Mouse (Mus musculus): Measurements from ENCODE around the gene Ccdc73. TPM values are rescaled to one million over a fixed set of nuclear protein-coding genes. Genes with fewer than 3 reads are reported as not detected.
"Not testable (repeated sequence)": the region's sequence is repeated elsewhere in the genome, so short reads cannot be mapped to it uniquely, and the experiment has no call there.

The Ccdc73 gene
- polyA plus RNA-seq, 1 experiment from 2014 or later: 9.7 TPM

DNA sequence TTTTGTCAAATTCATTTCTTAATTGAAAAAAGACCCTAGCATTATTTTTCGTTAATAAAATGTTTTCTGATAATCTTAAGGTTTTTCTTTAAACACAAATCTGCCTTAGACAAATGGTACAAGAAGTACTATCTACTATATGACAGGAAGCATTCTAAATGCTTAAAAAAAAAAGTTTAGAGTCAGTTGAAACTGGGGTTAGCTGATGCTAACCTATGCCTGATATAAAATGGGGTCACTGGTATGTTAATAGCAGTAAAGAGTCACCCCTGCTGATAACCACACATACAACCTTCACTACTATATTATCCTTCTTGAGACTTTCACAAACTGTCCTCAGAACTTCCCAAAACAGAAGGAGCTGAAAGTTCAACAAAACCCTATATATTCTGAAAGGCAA, 151.9 kb downstream of the Ccdc73 start:
- Histone ChIP-seq H3K36me3 (replicated peaks) (no peaks in the 10 kb centered on the region), H3K9ac (no peak overlapping the region), H3K4me1 (peaks cover 16% of the 10 kb centered on the region), H3K9me3 (no peaks in the 10 kb centered on the region), H3K4me3 (replicated peaks) (no peak overlapping the region), H3K27ac (no peak overlapping the region), H3K4me2 (no peak overlapping the region), H3K27me3 (no peaks in the 10 kb centered on the region)
- WGBS: 91% methylated on average over 1 of the region's 1 CpGs
- no peak for ATAC-seq (ENCODE audit: low FRiP score)

DNA sequence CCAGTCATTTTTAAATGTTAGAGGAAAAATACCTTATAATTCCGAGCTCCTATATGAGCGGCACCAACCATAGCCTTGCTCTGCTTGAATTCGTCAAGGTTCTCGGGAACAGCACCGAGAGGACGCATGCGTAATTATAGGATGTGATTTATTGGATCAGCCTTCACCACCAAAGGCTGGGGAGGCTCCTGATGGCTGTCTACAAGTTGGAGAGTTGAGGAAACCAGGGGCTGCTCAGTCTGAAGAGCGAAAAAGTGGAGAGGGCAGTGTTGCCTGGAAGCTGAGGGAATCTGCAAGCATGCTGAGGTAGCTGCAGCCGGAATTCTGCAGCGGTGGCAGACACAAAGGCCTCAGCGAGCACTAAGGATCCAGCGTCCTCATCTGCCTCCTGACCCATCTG, 153.7 kb downstream of the Ccdc73 start:
- Histone ChIP-seq H3K4me1 (peaks cover 5% of the 10 kb centered on the region; the same call in 1 of the 2 replicates), H3K9me3 (no peaks in the 10 kb centered on the region), H3K9ac (no peak overlapping the region), H3K4me2 (no peak overlapping the region), H3K27me3 (no peaks in the 10 kb centered on the region), H3K4me3 (replicated peaks) (no peak overlapping the region), H3K36me3 (replicated peaks) (no peaks in the 10 kb centered on the region), H3K27ac (no peak overlapping the region)
- ATAC-seq (ENCODE audit: low FRiP score): no peak
- WGBS: 82% methylated on average over 12 of the region's 12 CpGs

DNA sequence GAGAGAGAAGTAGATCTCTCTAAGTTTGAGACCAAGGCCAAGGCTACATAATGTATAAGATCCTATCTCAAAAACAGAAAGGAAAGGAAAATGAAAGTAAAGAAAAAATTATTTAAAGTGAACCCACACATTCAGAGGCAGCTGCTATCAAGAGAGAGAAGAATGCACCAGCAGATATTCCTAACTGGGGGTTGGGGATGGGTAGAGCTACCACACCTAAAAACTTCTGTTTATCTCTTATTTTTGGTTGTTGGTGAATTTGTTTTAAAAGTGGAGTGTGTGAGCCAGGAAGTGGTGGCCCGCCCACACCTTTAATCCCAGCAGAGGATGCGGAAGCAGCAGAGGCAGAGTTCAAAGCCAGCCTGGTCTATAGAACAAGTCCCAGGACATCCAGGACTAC, 154.2 kb downstream of the Ccdc73 start:
- Histone ChIP-seq H3K27me3 (no peaks in the 10 kb centered on the region), H3K27ac (no peak overlapping the region), H3K4me3 (replicated peaks) (no peak overlapping the region), H3K9me3 (no peaks in the 10 kb centered on the region), H3K9ac (no peak overlapping the region), H3K4me2 (no peak overlapping the region), H3K4me1 (peaks cover 5% of the 10 kb centered on the region; the same call in 1 of the 2 replicates), H3K36me3 (replicated peaks) (no peaks in the 10 kb centered on the region)
- 90% methylated on average over 2 of the region's 2 CpGs for WGBS
- no peak for ATAC-seq (ENCODE audit: low FRiP score)

DNA sequence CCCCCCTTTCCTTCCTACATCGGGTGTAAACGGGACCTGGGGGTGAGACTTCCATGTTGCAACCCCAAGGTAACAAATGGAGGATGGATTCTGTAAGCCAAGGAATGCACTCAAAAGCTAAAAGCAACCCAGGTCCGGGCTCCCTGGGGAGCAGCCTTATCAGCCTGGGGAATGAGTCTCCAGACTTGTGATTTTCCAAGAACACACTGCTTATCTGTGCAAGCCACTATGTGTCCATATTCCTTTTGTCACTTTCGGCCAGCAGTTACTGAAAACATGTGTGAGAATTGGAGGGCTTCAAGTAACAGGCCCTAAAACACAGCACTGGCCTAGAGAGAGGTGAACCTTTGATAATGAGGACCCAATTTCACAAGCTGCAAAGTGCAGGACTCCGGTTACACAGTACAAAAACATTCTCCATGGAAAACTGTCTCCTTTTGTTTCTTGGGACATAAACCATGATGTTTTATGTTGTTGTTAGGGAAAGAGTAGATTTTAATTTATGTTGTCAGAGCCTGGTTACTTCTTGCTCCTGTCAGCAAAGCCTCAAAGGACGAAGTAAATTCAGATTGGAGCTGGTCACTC, 155.5 kb downstream of the Ccdc73 start:
- ATAC-seq (ENCODE audit: low FRiP score): no peak
- 82% methylated on average over 6 of the region's 6 CpGs for WGBS

GRCm38 (mm10) chr2:105023815-105024214, 156.2 kb downstream of the Ccdc73 start:
- H3K4me2 ChIP-seq: no peak overlapping the region
- no peak for ATAC-seq (ENCODE audit: low FRiP score)
- WGBS: 80% methylated on average over 4 of the region's 4 CpGs

More for the DNA sequence above, 155.5 kb downstream of the Ccdc73 start:
- Histone ChIP-seq H3K27ac (no peak overlapping the region), H3K36me3 (replicated peaks) (no peaks in the 10 kb centered on the region), H3K4me2 (no peak overlapping the region), H3K27me3 (no peaks in the 10 kb centered on the region), H3K9me3 (no peaks in the 10 kb centered on the region), H3K4me3 (replicated peaks) (no peak overlapping the region), H3K9ac (no peak overlapping the region), H3K4me1 (no peaks in the 10 kb centered on the region)

GRCm38 (mm10) chr2:105025610-105026009, 158.0 kb downstream of the Ccdc73 start:
- H3K36me3 ChIP-seq (replicated peaks); H3K4me3 ChIP-seq (replicated peaks); H3K4me2 ChIP-seq; H3K9ac ChIP-seq; H3K27me3 ChIP-seq; H3K9me3 ChIP-seq; H3K27ac ChIP-seq; ATAC-seq (ENCODE audit: low FRiP score); H3K4me1 ChIP-seq: not testable (repeated sequence)
- WGBS: 90% methylated on average over 12 of the region's 12 CpGs

More at GRCm38 (mm10) chr2:105023815-105024214, 156.2 kb downstream of the Ccdc73 start:
- Histone ChIP-seq H3K9me3 (no peaks in the 10 kb centered on the region), H3K9ac (no peak overlapping the region), H3K4me1 (no peaks in the 10 kb centered on the region), H3K27me3 (no peaks in the 10 kb centered on the region), H3K36me3 (replicated peaks) (no peaks in the 10 kb centered on the region), H3K4me3 (replicated peaks) (no peak overlapping the region), H3K27ac (no peak overlapping the region)

GRCm38 (mm10) chr2:105026950-105027695, 159.5 kb downstream of the Ccdc73 start:
- no peak overlapping the region for H3K27ac ChIP-seq
- H3K4me2 ChIP-seq: no peak overlapping the region
- H3K27me3 ChIP-seq: no peaks in the 10 kb centered on the region
- 90% methylated on average over 22 of the region's 22 CpGs for WGBS
- no peak for ATAC-seq (ENCODE audit: low FRiP score)
- no peaks in the 10 kb centered on the region for H3K9me3 ChIP-seq
- H3K9ac ChIP-seq: no peak overlapping the region
- no peak overlapping the region for H3K4me3 ChIP-seq (replicated peaks)
- no peaks in the 10 kb centered on the region for H3K36me3 ChIP-seq (replicated peaks)
- no peaks in the 10 kb centered on the region for H3K4me1 ChIP-seq

GRCm38 (mm10) chr2:105028806-105029205, 161.2 kb downstream of the Ccdc73 start:
- no peak for ATAC-seq (ENCODE audit: low FRiP score)
- Histone ChIP-seq H3K27ac (no peak overlapping the region), H3K9me3 (no peaks in the 10 kb centered on the region), H3K4me2 (no peak overlapping the region), H3K36me3 (replicated peaks) (no peaks in the 10 kb centered on the region), H3K9ac (no peak overlapping the region), H3K4me1 (no peaks in the 10 kb centered on the region), H3K4me3 (replicated peaks) (no peak overlapping the region), H3K27me3 (no peaks in the 10 kb centered on the region)
- WGBS: 89% methylated on average over 5 of the region's 5 CpGs

DNA sequence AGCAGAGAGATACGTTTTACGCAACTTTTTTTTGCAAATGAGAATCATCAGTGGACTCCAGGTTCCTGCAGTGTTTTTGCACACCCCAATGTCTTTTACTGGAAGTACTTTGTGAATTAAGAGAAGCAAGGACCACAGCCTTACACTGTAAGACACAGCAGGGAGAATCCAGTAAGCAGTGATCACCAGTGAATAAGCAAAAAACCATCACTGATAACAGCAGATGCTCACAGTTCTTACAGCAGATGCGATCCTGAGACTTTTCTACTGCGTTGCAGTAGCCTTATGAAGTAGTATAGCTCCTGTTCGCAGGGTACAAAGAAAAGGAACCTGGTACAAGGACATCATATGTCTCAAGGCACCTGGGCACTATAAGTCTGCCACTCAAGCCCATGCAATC, 162.9 kb downstream of the Ccdc73 start:
- no peaks in the 10 kb centered on the region for H3K36me3 ChIP-seq (replicated peaks)
- H3K9me3 ChIP-seq: no peaks in the 10 kb centered on the region
- H3K27me3 ChIP-seq: no peaks in the 10 kb centered on the region
- no peak overlapping the region for H3K9ac ChIP-seq
- no peak overlapping the region for H3K4me3 ChIP-seq (replicated peaks)
- no peak overlapping the region for H3K4me2 ChIP-seq
- no peak overlapping the region for H3K27ac ChIP-seq
- ATAC-seq (ENCODE audit: low FRiP score): no peak
- H3K4me1 ChIP-seq: no peaks in the 10 kb centered on the region
- WGBS: 87% methylated on average over 5 of the region's 5 CpGs

DNA sequence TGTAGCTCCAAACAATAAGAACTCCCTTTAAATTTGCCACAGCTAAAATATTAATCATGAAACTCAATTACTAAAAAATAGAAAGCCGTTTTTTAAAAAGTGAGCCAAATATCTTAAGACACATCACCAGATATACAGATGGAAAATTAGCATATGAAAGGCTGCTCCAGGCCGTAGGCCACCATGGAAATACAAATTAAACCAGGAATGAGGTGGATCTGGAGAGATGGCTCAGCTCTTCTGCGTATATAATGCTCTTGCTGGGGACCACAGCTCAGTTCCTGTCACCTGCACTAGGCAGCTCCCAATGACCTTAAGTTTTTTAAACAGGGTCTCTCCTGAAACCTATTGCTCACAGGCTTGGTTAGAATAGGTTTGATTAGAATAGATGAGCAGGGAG, 166.5 kb downstream of the Ccdc73 start:
- no peak for ATAC-seq (ENCODE audit: low FRiP score)
- Histone ChIP-seq H3K9ac (no peak overlapping the region), H3K36me3 (replicated peaks) (no peaks in the 10 kb centered on the region), H3K4me1 (peaks cover 4% of the 10 kb centered on the region; the same call in 1 of the 2 replicates), H3K9me3 (no peaks in the 10 kb centered on the region), H3K27me3 (no peaks in the 10 kb centered on the region), H3K4me2 (no peak overlapping the region), H3K27ac (no peak overlapping the region), H3K4me3 (replicated peaks) (no peak overlapping the region)
- WGBS: 58% methylated on average over 3 of the region's 3 CpGs

DNA sequence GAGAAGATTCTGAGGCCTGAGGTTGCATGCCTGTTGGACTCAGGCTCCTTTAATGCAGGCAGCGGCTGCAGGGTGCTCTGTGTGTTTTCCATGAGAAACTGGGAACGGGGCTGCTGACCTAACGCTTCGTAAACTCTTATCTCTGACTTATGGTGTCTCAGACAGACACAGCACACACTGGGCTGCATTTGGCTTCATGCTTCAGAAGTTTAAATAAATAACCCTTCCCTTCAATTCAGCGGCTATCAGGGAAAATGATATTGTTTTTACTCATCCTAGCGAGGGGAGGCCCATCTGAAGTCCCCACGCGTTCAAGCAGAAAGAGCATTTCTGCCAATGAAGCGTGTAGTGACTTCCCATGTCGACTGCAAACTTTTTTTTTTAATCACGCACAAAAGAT, 168.4 kb downstream of the Ccdc73 start:
- Histone ChIP-seq H3K27me3 (no peaks in the 10 kb centered on the region), H3K4me3 (replicated peaks) (no peak overlapping the region)
- ATAC-seq (ENCODE audit: low FRiP score): no peak

GRCm38 (mm10) chr2:105036401-105037070, 168.9 kb downstream of the Ccdc73 start:
- no peaks in the 10 kb centered on the region for H3K27me3 ChIP-seq
- H3K27ac ChIP-seq: no peak overlapping the region
- 55% methylated on average over 11 of the region's 11 CpGs for WGBS
- no peaks in the 10 kb centered on the region for H3K36me3 ChIP-seq (replicated peaks)
- H3K9me3 ChIP-seq: no peaks in the 10 kb centered on the region
- H3K4me2 ChIP-seq: no peak overlapping the region
- H3K9ac ChIP-seq: no peak overlapping the region
- peaks cover 4% of the 10 kb centered on the region; the same call in 1 of the 2 replicates for H3K4me1 ChIP-seq
- ATAC-seq (ENCODE audit: low FRiP score): no peak
- no peak overlapping the region for H3K4me3 ChIP-seq (replicated peaks)

More for the DNA sequence above, 168.4 kb downstream of the Ccdc73 start:
- Histone ChIP-seq H3K9me3 (no peaks in the 10 kb centered on the region), H3K4me1 (peaks cover 4% of the 10 kb centered on the region; the same call in 1 of the 2 replicates), H3K4me2 (no peak overlapping the region), H3K36me3 (replicated peaks) (no peaks in the 10 kb centered on the region), H3K9ac (no peak overlapping the region), H3K27ac (no peak overlapping the region)
- 42% methylated on average over 11 of the region's 11 CpGs for WGBS
